Mouse (Mus musculus) limb, embryonic 12.5 days (tissue): ENCODE measurements around the gene Nedd9. TPM values are rescaled to one million over a fixed set of nuclear protein-coding genes. Genes with fewer than 3 reads are reported as not detected.

Experiments used
- ATAC-seq: fragments of 200-750 bp; cut with Nextera tagmentation; 2 replicates; pipeline ENCODE4 v1.8.0; 2017; ENCODE audit warnings: low read depth, moderate TSS enrichment; ENCODE audit not compliant: insufficient number of reproducible peaks, insufficient read depth, low FRiP score, low TSS enrichment
- H3K27ac ChIP-seq: fragments of 300-500 bp; sonication (generic); 2 replicates; pipeline ENCODE4 v1.5.1; 2016; ENCODE audit warnings: mild to moderate bottlenecking, moderate library complexity
- H3K27me3 ChIP-seq: fragments of 300-500 bp; sonication (generic); 2 replicates; pipeline ENCODE4 v1.6.1; 2016; ENCODE audit warnings: mild to moderate bottlenecking, moderate library complexity
- H3K36me3 ChIP-seq: fragments of 300-500 bp; sonication (generic); 2 replicates; pipeline ENCODE4 v1.6.1; 2016; ENCODE audit warnings: mild to moderate bottlenecking, moderate library complexity
- H3K4me1 ChIP-seq: fragments of 300-500 bp; sonication (generic); replicated peaks from 2 replicates; pipeline ENCODE4 v1.6.1; 2016
- H3K4me2 ChIP-seq: fragments of 300-500 bp; sonication (generic); 2 replicates; pipeline ENCODE4 v1.6.1; 2016; ENCODE audit warnings: mild to moderate bottlenecking, moderate library complexity
- H3K4me3 ChIP-seq: fragments of 300-500 bp; sonication (generic); replicated peaks from 2 replicates; pipeline ENCODE4 v1.5.1; 2016; ENCODE audit warnings: mild to moderate bottlenecking
- H3K9ac ChIP-seq: fragments of 300-500 bp; sonication (generic); replicated peaks from 2 replicates; pipeline ENCODE4 v1.6.1; 2016; ENCODE audit warnings: mild to moderate bottlenecking, moderate library complexity
- H3K9me3 ChIP-seq: fragments of 300-500 bp; sonication (generic); 2 replicates; pipeline ENCODE4 v1.6.1; 2016; ENCODE audit warnings: mild to moderate bottlenecking, moderate library complexity
- WGBS: fragments of 180-500 bp; shearing (Covaris S2); methylation state at CpG from one replicate; pipeline ENCODE4 v1.1.7; 2016; 5-methylcytosine and 5-hydroxymethylcytosine counted together
- polyA plus RNA-seq: library from polyadenylated mRNA; unstranded; fragments of >200 nt; fragmentation: Nextera tagmentation; extraction: Ambion mirVana; gene quantifications from 2 replicates; pipeline ENCODE4 v1.2.1, GENCODE M21; 2016

The Nedd9 gene
- polyA plus RNA-seq = 13.8 and 15.2 TPM in 2 replicates

DNA sequence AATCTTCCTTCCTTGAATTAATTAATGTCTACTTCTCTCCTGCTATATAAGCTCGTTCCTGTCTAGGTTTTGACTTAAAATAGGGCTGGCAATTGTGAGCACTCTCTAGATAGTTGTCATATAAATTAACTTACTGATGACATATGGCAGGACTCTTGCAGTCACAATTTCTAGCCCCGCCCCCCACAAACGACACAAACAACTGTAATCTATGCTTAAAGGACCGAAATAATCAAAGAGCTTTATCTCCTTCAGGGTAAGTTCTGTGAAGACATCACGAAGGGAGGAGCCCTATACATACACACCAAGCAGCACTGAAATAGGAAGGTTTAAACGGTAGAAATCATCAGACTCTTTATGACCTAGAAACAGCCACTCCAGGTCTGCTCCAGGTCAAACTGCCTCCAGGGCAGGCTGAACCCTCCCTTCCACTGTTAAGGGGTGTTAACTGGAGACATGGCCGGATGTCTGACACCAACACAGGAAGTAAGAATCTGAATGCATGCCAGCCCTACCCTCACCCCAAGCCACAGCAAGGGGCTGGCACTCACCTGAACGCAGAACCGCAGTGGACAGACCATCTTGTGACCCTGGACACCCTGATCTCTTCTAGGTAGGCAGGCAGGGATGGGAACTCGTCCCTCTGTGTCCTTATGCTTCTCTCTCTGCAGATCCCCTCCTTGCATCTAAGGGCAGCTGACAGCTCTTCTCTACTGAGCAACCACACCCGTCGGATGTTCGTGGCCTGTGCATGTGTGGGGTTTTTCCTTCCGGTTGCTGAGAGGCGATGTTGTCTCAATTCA, at the start of gene Nedd9:
TSS of gene Nedd9 (minus strand) at position 757 of the 803 bp plus-strand sequence.
- no peak for ATAC-seq
- no peaks in the 10 kb centered on the region for H3K36me3 ChIP-seq
- WGBS = 59% methylated on average over 15 of the region's 15 CpGs
- no peaks in the 10 kb centered on the region for H3K9me3 ChIP-seq
- no peak within 1 kb of the TSS for H3K27ac ChIP-seq
- H3K27me3 ChIP-seq = no peaks in the 10 kb centered on the region; the same call in 1 of the 2 replicates
- H3K4me1 ChIP-seq = peaks cover 5% of the 10 kb centered on the region; the same call in 1 of the 2 replicates
- no peak within 1 kb of the TSS for H3K4me2 ChIP-seq
- H3K9ac ChIP-seq = no peak within 1 kb of the TSS
- H3K4me3 ChIP-seq = no peak within 1 kb of the TSS

- ATAC-seq = no peak
- no peaks in the 10 kb centered on the region for H3K4me1 ChIP-seq
- H3K9ac ChIP-seq = no peak overlapping the region
- H3K27ac ChIP-seq = no peak overlapping the region
- H3K27me3 ChIP-seq = no peaks in the 10 kb centered on the region
- no peak overlapping the region for H3K4me2 ChIP-seq
- H3K36me3 ChIP-seq = no peaks in the 10 kb centered on the region
- no peak overlapping the region for H3K4me3 ChIP-seq
- H3K9me3 ChIP-seq = no peaks in the 10 kb centered on the region
- WGBS = 83% methylated on average over 5 of the region's 5 CpGs
Measured at GRCm38 (mm10) chr13:41532625-41533024, 45.5 kb upstream of the Nedd9 start.

- H3K27ac ChIP-seq = no peak overlapping the region
- H3K4me2 ChIP-seq = no peak overlapping the region
Measured at GRCm38 (mm10) chr13:41530326-41530725, 43.2 kb upstream of the Nedd9 start.

DNA sequence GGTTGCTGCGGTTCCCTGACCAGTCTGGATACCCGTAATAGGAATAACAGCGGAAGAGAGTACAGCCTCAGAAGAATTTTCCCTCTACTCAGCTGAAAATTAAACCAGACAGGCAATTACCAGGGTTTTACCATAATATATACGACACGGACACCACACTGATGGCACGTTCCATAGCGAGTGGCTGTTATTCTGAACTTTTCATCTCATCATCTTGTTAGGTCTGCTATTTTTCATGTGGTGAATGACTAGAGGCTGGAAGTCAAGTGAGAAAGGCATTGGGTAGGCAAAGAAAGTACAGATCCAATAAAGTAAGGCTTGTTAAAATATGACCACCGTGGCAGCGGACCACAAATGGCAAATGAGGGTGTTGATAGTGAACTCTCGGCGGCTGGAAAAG, 37.0 kb upstream of the Nedd9 start:
- no peak overlapping the region for H3K27ac ChIP-seq
- 90% methylated on average over 11 of the region's 11 CpGs for WGBS
- ATAC-seq = no peak

More at GRCm38 (mm10) chr13:41530326-41530725, 43.2 kb upstream of the Nedd9 start:
- Histone ChIP-seq H3K9me3 (no peaks in the 10 kb centered on the region), H3K4me1 (no peaks in the 10 kb centered on the region), H3K27me3 (no peaks in the 10 kb centered on the region), H3K36me3 (no peaks in the 10 kb centered on the region), H3K9ac (no peak overlapping the region), H3K4me3 (no peak overlapping the region)
- ATAC-seq = no peak

GRCm38 (mm10) chr13:41521296-41521695, 34.1 kb upstream of the Nedd9 start:
- no peaks in the 10 kb centered on the region for H3K4me1 ChIP-seq
- no peak overlapping the region for H3K4me3 ChIP-seq
- H3K27ac ChIP-seq = no peak overlapping the region
- H3K27me3 ChIP-seq = no peaks in the 10 kb centered on the region
- H3K9me3 ChIP-seq = no peaks in the 10 kb centered on the region
- ATAC-seq = no peak
- no peak overlapping the region for H3K9ac ChIP-seq
- no peak overlapping the region for H3K4me2 ChIP-seq
- 88% methylated on average over 4 of the region's 4 CpGs for WGBS
- H3K36me3 ChIP-seq = no peaks in the 10 kb centered on the region

More for the DNA sequence above, 37.0 kb upstream of the Nedd9 start:
- no peak overlapping the region for H3K4me2 ChIP-seq
- H3K4me3 ChIP-seq = no peak overlapping the region
- H3K36me3 ChIP-seq = no peaks in the 10 kb centered on the region
- no peaks in the 10 kb centered on the region for H3K9me3 ChIP-seq
- H3K27me3 ChIP-seq = no peaks in the 10 kb centered on the region
- no peak overlapping the region for H3K9ac ChIP-seq
- no peaks in the 10 kb centered on the region for H3K4me1 ChIP-seq

DNA sequence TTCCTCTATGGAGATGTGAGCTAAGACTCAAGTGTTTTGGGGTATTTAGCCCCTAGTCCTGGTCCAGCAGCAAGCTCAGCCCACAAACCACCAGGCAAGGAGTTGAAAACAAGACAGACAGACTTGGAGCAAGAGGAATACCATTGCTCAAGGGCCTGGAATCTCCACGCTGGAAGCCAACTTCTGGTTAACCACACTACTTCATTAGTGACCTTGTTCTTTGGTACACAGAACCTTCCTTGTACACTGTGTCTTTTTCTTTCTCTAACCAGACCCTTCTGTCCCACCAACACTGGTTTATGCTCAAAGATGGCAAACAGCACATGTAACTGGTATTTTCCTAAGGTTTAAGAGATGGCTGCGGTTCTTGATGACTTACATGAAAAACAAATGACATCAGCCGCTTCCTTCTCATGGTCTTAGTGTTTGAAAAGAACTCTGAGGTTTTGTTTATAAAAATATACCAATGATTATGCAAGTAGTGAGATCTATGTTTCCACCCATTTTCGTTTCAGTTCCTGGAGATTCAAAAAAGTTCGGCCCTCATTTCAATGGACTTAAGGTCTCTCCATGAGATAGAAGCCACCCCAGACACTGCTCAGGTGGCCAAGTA, 33.5 kb upstream of the Nedd9 start:
- WGBS = 88% methylated on average over 5 of the region's 5 CpGs
- ATAC-seq = no peak
- Histone ChIP-seq H3K27me3 (no peaks in the 10 kb centered on the region), H3K9me3 (no peaks in the 10 kb centered on the region), H3K36me3 (no peaks in the 10 kb centered on the region), H3K9ac (no peak overlapping the region), H3K4me3 (no peak overlapping the region), H3K27ac (no peak overlapping the region), H3K4me2 (no peak overlapping the region), H3K4me1 (peaks cover 2% of the 10 kb centered on the region; the same call in 1 of the 2 replicates)

DNA sequence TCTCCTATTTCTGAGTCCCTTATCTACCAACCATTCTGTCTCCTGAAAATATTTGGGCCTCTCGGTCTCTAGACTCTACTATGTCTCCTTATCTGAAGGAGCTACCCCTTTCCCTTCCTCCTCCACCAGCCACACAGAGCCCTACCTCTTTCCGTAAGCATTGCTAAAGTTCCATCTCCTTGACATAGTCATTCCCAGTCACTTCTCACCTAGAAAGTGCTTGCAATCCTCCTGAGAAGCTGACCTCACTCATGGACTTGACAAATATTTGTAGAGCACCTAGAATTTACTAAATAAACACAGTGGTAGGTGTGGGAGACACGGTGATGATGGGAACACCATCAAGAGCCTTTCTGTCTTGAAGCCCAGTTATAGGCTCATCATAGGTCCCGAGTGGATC, 32.6 kb upstream of the Nedd9 start:
- Histone ChIP-seq H3K4me3 (no peak overlapping the region), H3K9me3 (no peaks in the 10 kb centered on the region), H3K9ac (no peak overlapping the region), H3K27me3 (no peaks in the 10 kb centered on the region), H3K4me1 (peaks cover 11% of the 10 kb centered on the region), H3K27ac (no peak overlapping the region), H3K36me3 (no peaks in the 10 kb centered on the region), H3K4me2 (no peak overlapping the region)
- no peak for ATAC-seq
- 92% methylated on average over 4 of the region's 4 CpGs for WGBS

DNA sequence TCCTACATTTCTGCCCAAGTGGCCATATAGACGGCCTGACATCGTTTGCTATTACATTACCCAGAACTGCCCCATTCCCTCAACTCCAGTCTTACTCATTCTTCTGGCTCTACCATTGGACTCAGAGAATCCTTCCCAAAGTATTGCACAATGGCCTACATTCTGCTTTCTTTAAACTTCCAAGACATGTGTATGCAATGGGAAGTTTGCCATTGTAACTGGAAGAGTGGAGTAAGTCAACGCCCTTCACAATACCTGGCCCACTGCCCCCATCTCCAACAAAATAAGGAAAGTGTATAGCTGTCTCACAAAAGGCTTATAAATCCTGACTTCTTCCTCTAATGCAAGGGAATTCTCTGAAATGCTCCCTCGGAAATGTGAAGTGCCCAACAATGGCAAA, 30.0 kb upstream of the Nedd9 start:
- 93% methylated on average over 4 of the region's 4 CpGs for WGBS
- no peaks in the 10 kb centered on the region for H3K9me3 ChIP-seq
- no peaks in the 10 kb centered on the region for H3K36me3 ChIP-seq
- H3K9ac ChIP-seq = no peak overlapping the region
- H3K4me3 ChIP-seq = no peak overlapping the region
- no peaks in the 10 kb centered on the region for H3K27me3 ChIP-seq
- ATAC-seq = no peak
- H3K4me1 ChIP-seq = peaks cover 13% of the 10 kb centered on the region
- H3K4me2 ChIP-seq = no peak overlapping the region
- no peak overlapping the region for H3K27ac ChIP-seq

- Histone ChIP-seq H3K4me2 (no peak overlapping the region), H3K9me3 (no peaks in the 10 kb centered on the region), H3K4me1 (peaks cover 21% of the 10 kb centered on the region), H3K36me3 (no peaks in the 10 kb centered on the region), H3K4me3 (no peak overlapping the region), H3K27ac (no peak overlapping the region), H3K27me3 (no peaks in the 10 kb centered on the region), H3K9ac (no peak overlapping the region)
- ATAC-seq = no peak
- WGBS = 82% methylated on average over 4 of the region's 4 CpGs
Measured at GRCm38 (mm10) chr13:41515749-41516148, 28.6 kb upstream of the Nedd9 start.

GRCm38 (mm10) chr13:41514918-41515317, 27.8 kb upstream of the Nedd9 start:
- no peak overlapping the region for H3K4me3 ChIP-seq
- no peak overlapping the region; the same call in 1 of the 2 replicates for H3K4me2 ChIP-seq
- no peaks in the 10 kb centered on the region for H3K27me3 ChIP-seq
- H3K4me1 ChIP-seq = peaks cover 21% of the 10 kb centered on the region
- no peak overlapping the region for H3K9ac ChIP-seq
- 16% methylated on average over 8 of the region's 8 CpGs for WGBS
- H3K36me3 ChIP-seq = no peaks in the 10 kb centered on the region
- no peaks in the 10 kb centered on the region for H3K9me3 ChIP-seq
- H3K27ac ChIP-seq = no peak overlapping the region
- no peak for ATAC-seq

- H3K4me2 ChIP-seq = no peak overlapping the region
- H3K4me1 ChIP-seq = peaks cover 21% of the 10 kb centered on the region
- ATAC-seq = no peak
- no peaks in the 10 kb centered on the region for H3K27me3 ChIP-seq
- no peaks in the 10 kb centered on the region for H3K36me3 ChIP-seq
- H3K9me3 ChIP-seq = no peaks in the 10 kb centered on the region
- H3K9ac ChIP-seq = no peak overlapping the region
- 94% methylated on average over 3 of the region's 3 CpGs for WGBS
- H3K4me3 ChIP-seq = no peak overlapping the region
- no peak overlapping the region for H3K27ac ChIP-seq
Measured at GRCm38 (mm10) chr13:41513456-41513855, 26.3 kb upstream of the Nedd9 start.
